Mouse (Mus musculus) liver, embryonic 16.5 days (tissue): ENCODE results near the gene Srp68. TPM values are rescaled to one million over a fixed set of nuclear protein-coding genes. Genes with fewer than 3 reads are reported as not detected.

Experiments
- ATAC-seq: fragments of 200-750 bp; cut with Nextera tagmentation; 2 replicates; pipeline ENCODE4 v1.8.0; 2017; ENCODE audit warnings: low read depth, mild to moderate bottlenecking, moderate number of reproducible peaks, moderate library complexity
- H3K27ac ChIP-seq: fragments of 300-500 bp; sonication (generic); 2 replicates; pipeline ENCODE4 v1.5.1; 2014; ENCODE audit warnings: mild to moderate bottlenecking, low read length
- H3K27me3 ChIP-seq: fragments of 300-500 bp; sonication (generic); 2 replicates; pipeline ENCODE4 v1.6.1; 2014; ENCODE audit warnings: low read depth, low read length, mixed read lengths; ENCODE audit not compliant: control insufficient read depth, insufficient read depth
- H3K36me3 ChIP-seq: fragments of 300-500 bp; sonication (generic); 2 replicates; pipeline ENCODE4 v1.6.1; 2014; ENCODE audit warnings: mild to moderate bottlenecking; ENCODE audit not compliant: control insufficient read depth, insufficient read depth
- H3K4me1 ChIP-seq: fragments of 300-500 bp; sonication (generic); 2 replicates; pipeline ENCODE4 v1.6.1; 2014; ENCODE audit warnings: low read depth, low read length, mixed read lengths; ENCODE audit not compliant: control insufficient read depth
- H3K4me2 ChIP-seq: fragments of 300-500 bp; sonication (generic); 2 replicates; pipeline ENCODE4 v1.6.1; 2014; ENCODE audit warnings: low read depth, low read length, mixed read lengths
- H3K4me3 ChIP-seq: fragments of 300-500 bp; sonication (generic); 2 replicates; pipeline ENCODE4 v1.5.1; 2014; ENCODE audit warnings: low read depth, mild to moderate bottlenecking, low read length
- H3K9ac ChIP-seq: fragments of 300-500 bp; sonication (generic); 2 replicates; pipeline ENCODE4 v1.6.1; 2014; ENCODE audit warnings: low read depth, low read length
- H3K9me3 ChIP-seq: fragments of 300-500 bp; sonication (generic); replicated peaks from 2 replicates; pipeline ENCODE4 v1.6.1; 2016; ENCODE audit warnings: low read length; ENCODE audit not compliant: control insufficient read depth
- WGBS: fragments of 180-500 bp; shearing (Covaris S2); extraction: QIAGEN DNeasy Blood & Tissue Kit; methylation state at CpG from one replicate; pipeline ENCODE4 v1.1.7; 2014; ENCODE audit not compliant: insufficient replicate concordance; 5-methylcytosine and 5-hydroxymethylcytosine counted together
- polyA plus RNA-seq: library from polyadenylated mRNA; unstranded; fragments of >200 nt; fragmentation: Nextera tagmentation; extraction: Ambion mirVana; gene quantifications from 2 replicates; pipeline ENCODE4 v1.2.1, GENCODE M21; 2015

The Srp68 gene
- polyA plus RNA-seq, 1 experiment from 2014 or later: 34.2 TPM

DNA sequence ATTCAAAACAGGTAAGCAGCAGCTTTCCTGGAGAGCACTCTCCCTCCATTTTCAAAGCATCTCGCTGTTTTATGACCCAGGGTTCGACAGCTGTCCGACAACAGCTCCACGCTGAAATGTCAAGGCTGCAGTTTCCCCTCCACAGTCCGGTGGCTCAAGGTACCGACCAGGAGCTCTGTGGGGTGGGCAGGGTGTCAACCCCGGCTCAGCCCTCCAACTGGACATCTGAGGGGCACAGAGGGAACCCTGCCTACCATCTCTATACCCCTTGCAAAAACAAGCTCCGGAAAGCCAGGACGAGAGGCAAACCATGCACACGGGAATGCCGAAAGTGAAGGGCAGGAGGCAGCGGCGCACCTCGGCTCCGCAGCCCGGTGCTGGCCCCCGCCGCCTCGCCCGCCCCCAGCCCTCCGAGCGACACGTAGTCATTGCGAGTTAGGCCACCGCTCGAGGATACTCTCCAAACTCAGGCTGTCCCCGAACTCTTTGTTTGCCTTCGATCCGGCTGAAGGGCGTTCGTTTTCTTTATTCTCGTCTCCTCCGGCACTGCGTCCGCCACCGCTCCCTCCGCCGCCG, 460 bp downstream of the Srp68 start:
- H3K27me3 ChIP-seq: no peaks in the 10 kb centered on the region
- under 1% methylated on average over 39 of the region's 39 CpGs for WGBS
- H3K36me3 ChIP-seq: peaks cover 14% of the 10 kb centered on the region
- H3K27ac ChIP-seq: peak overlapping the region; percentile 24
- peak; percentile 44 for ATAC-seq
- peak overlapping the region; percentile 93 for H3K4me3 ChIP-seq
- peaks cover 19% of the 10 kb centered on the region for H3K4me1 ChIP-seq
- H3K4me2 ChIP-seq: peak overlapping the region; percentile 65
- H3K9ac ChIP-seq: peak overlapping the region; percentile 93
- H3K9me3 ChIP-seq: no peaks in the 10 kb centered on the region

DNA sequence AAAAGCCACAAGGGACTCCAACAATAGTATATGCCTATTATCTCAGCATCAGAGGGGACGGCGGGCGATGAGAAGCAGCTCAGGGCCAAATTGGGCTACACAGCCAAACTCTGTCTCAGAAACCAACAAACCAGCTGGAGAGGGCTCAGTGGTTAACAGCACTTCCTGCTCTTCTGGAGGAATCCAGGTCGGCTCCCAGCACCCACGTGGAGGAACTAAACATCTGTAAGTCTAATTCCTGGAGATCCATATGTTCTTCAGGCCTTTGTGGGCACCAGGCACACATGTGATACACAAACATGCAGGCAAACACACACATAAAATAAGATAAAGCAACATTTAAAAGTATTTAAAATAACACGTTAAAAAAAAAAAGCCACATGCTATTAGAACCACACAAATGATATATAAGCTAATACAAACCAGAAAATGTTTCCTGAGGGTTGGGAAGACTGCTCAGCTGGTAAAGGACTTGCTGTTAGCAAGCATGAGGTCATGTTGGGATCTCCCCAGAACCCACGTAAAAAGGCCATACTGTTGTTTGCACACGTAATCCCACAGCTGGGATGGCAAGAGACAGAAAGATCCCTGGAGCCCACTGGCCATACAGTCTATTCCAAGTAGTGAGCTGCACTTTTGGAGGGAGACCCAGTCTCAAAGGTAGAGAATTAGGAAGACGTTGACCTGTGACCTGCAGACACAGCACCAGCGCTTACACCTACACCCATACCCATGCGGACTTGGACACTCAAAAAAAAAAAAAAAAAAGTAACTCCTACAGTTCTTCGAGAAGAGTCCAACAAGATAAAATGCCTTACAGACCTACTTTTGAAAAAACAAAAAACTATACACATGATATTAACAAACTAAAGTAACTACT, 1.2 kb downstream of the Srp68 start:
- Histone ChIP-seq H3K27ac (no peak overlapping the region), H3K27me3 (no peaks in the 10 kb centered on the region), H3K9ac (peak overlapping the region; percentile 93), H3K36me3 (peaks cover 21% of the 10 kb centered on the region), H3K4me2 (peak overlapping the region; percentile 65), H3K4me1 (peaks cover 19% of the 10 kb centered on the region), H3K4me3 (peak overlapping the region; percentile 93), H3K9me3 (no peaks in the 10 kb centered on the region)
- no peak for ATAC-seq
- WGBS: 18% methylated on average over 12 of the region's 12 CpGs

GRCm38 (mm10) chr11:116269560-116269959, 4.5 kb downstream of the Srp68 start:
- no peaks in the 10 kb centered on the region for H3K27me3 ChIP-seq
- no peak overlapping the region for H3K4me3 ChIP-seq
- ATAC-seq: no peak
- 85% methylated on average over 8 of the region's 8 CpGs for WGBS
- no peak overlapping the region for H3K9ac ChIP-seq
- no peak overlapping the region for H3K27ac ChIP-seq
- H3K4me1 ChIP-seq: peaks cover 24% of the 10 kb centered on the region
- H3K4me2 ChIP-seq: no peak overlapping the region
- no peaks in the 10 kb centered on the region for H3K9me3 ChIP-seq
- H3K36me3 ChIP-seq: peaks cover 38% of the 10 kb centered on the region

DNA sequence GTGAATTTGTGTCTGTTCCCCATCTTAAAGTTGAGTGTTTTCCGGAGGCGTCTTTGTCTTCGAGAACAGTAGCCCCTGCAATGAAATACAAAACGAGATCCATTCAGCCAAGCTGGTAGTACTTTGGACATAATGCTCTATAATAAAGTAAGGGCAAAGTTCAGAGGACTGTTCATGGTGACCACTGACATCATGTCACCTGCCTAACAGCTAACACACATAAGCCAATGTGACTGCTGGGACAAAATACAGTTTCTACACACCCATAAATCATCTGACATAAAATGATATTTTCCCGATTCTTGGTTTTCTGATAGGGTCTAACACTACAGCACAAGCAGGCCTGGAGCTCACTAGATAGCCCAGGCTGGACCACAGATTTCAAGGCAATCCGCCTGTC, 5.7 kb downstream of the Srp68 start:
- Histone ChIP-seq H3K4me3 (no peak overlapping the region), H3K27ac (no peak overlapping the region), H3K4me1 (peaks cover 22% of the 10 kb centered on the region), H3K9me3 (no peaks in the 10 kb centered on the region), H3K9ac (no peak overlapping the region), H3K4me2 (no peak overlapping the region), H3K27me3 (no peaks in the 10 kb centered on the region), H3K36me3 (peaks cover 49% of the 10 kb centered on the region)
- ATAC-seq: no peak
- WGBS: 85% methylated on average over 6 of the region's 6 CpGs

- H3K4me2 ChIP-seq: no peak overlapping the region
- H3K36me3 ChIP-seq: peaks cover 56% of the 10 kb centered on the region
- WGBS: 75% methylated on average over 8 of the region's 8 CpGs
- H3K27me3 ChIP-seq: no peaks in the 10 kb centered on the region
- H3K4me1 ChIP-seq: peaks cover 17% of the 10 kb centered on the region
- no peak overlapping the region for H3K27ac ChIP-seq
- ATAC-seq: no peak
- H3K4me3 ChIP-seq: no peak overlapping the region
- H3K9me3 ChIP-seq: no peaks in the 10 kb centered on the region
- no peak overlapping the region for H3K9ac ChIP-seq
Measured at GRCm38 (mm10) chr11:116267637-116268036, 6.4 kb downstream of the Srp68 start.

GRCm38 (mm10) chr11:116265850-116266249, 8.2 kb downstream of the Srp68 start:
- ATAC-seq: no peak
- Histone ChIP-seq H3K4me1 (peaks cover 8% of the 10 kb centered on the region), H3K4me2 (no peak overlapping the region), H3K36me3 (peaks cover 55% of the 10 kb centered on the region), H3K27me3 (no peaks in the 10 kb centered on the region), H3K27ac (peak overlapping the region; percentile 42; the same call in 1 of the 2 replicates), H3K9ac (no peak overlapping the region), H3K9me3 (no peaks in the 10 kb centered on the region), H3K4me3 (no peak overlapping the region)
- 67% methylated on average over 4 of the region's 4 CpGs for WGBS

DNA sequence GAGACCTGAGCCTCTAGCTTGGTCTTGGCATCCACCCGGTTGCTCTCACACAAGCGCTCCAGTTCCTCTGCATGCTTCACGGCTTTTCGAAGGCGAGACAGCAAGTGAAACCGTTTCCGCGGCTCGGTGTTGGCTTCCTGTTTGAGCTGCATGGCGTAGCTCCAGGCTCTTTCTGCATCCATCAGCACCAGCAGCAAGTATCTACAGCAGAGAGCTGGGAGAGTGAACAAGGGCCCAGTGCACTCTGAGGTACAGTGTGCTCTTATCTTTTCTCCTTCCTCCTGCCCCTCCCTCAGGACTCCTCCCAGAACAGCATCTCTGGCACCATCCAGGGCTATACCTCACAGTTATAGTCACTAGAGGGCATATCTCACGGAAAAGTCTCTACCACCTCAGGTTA, 8.7 kb downstream of the Srp68 start:
- Histone ChIP-seq H3K27ac (peak overlapping the region; percentile 42; the same call in 1 of the 2 replicates), H3K27me3 (no peaks in the 10 kb centered on the region), H3K36me3 (peaks cover 52% of the 10 kb centered on the region), H3K9ac (no peak overlapping the region), H3K4me2 (no peak overlapping the region), H3K4me3 (no peak overlapping the region), H3K9me3 (no peaks in the 10 kb centered on the region), H3K4me1 (peaks cover 8% of the 10 kb centered on the region)
- ATAC-seq: peak; percentile 85
- WGBS: 69% methylated on average over 11 of the region's 11 CpGs

DNA sequence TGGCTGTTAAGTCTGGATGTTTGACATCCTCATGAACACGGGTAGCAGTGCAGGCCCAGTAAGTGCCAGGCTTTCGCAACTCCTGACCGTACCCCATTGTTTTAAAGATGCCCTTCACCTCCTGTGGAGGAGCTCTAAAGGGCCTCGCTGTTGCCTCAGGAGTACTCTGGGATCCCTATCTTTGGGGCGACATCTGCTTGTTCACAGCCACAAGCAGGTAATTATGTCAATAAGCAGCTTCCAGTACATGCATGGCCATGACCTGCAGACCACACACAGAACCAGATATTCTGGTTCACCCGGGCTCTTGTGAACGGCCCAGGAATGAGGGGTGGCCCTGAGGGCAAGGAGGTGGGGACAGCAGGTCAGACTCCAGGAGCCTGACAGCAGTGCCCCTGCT, 13.8 kb downstream of the Srp68 start:
- Histone ChIP-seq H3K9me3 (no peaks in the 10 kb centered on the region), H3K4me3 (no peak overlapping the region), H3K4me1 (peaks cover 9% of the 10 kb centered on the region), H3K4me2 (no peak overlapping the region), H3K27ac (no peak overlapping the region), H3K27me3 (no peaks in the 10 kb centered on the region), H3K36me3 (peaks cover 42% of the 10 kb centered on the region), H3K9ac (no peak overlapping the region)
- ATAC-seq: no peak
- WGBS: 68% methylated on average over 7 of the region's 7 CpGs

DNA sequence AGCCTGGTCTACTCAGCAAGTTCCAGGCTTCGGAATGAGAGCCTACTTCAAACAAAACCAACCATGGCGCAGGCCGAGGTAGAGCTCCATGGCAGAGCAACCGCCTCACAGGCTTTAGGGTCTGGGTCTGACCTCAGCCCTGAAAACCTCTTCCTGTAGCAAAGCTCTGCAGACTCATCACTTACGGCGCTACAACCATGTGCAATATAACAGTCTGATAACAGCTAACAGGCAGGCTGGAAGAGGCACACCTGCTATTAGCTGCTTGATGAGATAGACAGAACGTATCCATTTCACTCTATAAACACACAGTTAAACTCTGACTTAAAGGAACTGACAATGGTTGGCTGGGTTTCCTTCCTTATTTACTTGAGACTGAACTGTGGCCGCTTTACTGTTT, 14.6 kb downstream of the Srp68 start:
- Histone ChIP-seq H3K9me3 (no peaks in the 10 kb centered on the region), H3K36me3 (peaks cover 42% of the 10 kb centered on the region), H3K4me3 (no peak overlapping the region), H3K27ac (no peak overlapping the region), H3K9ac (no peak overlapping the region), H3K4me2 (no peak overlapping the region), H3K4me1 (peaks cover 10% of the 10 kb centered on the region; the same call in 1 of the 2 replicates), H3K27me3 (no peaks in the 10 kb centered on the region)
- ATAC-seq: peak; percentile 21; the same call in 1 of the 2 replicates
- WGBS: 39% methylated on average over 8 of the region's 8 CpGs
